Comparison of ENCODE assay signal across 8 mouse cellular contexts in genomic region chr3:87566066-87566465, GRCm38 (mm10). TPM values are rescaled to one million over a fixed set of nuclear protein-coding genes. Genes with fewer than 3 reads are reported as not detected.
DNase-seq lines count a peak whose midpoint lies in the region; ATAC-seq and TF ChIP-seq lines count a peak whose summit lies in the region.

No protein-coding gene starts in this region.

- H3K27ac ChIP-seq in intestine, postnatal 0 days (ENCODE audit: low read depth, low read length): no peak overlapping the region

- H3K4me1 ChIP-seq in intestine, postnatal 0 days (replicated peaks; ENCODE audit: control insufficient read depth, insufficient read depth, low read length): peaks cover 7% of the 10 kb centered on the region; the same call in 1 of the 2 replicates

- intact Hi-C loops in left cerebral cortex, postnatal 25 days (cut with DNase I): loop anchor here (5.0 kb wide), 1 partner anchor 51 kb away; the partner anchor contains the start of gene Arhgef11

- peak; percentile 98 for ATAC-seq in intestine, postnatal 0 days
- peak; percentile 42 for ATAC-seq in megakaryocyte-erythroid progenitor cell, adult 5-6 weeks (replicated peaks; ENCODE audit: low FRiP score, low TSS enrichment, poor library complexity, severe bottlenecking)

- no peak overlapping the region; the same call in 1 of the 2 replicates for H3K9ac ChIP-seq in intestine, postnatal 0 days (ENCODE audit: low read depth, low read length)

- 6% methylated on average over 4 of the region's 4 CpGs for WGBS in intestine, postnatal 0 days

- H3K27me3 ChIP-seq in intestine, postnatal 0 days (replicated peaks; ENCODE audit: control insufficient read depth, insufficient read depth, low read length): no peaks in the 10 kb centered on the region

- H3K4me3 ChIP-seq in intestine, postnatal 0 days (ENCODE audit: low read depth, low read length): no peak overlapping the region

- peak overlapping the region; percentile 44 for H3K4me2 ChIP-seq in intestine, postnatal 0 days (replicated peaks; ENCODE audit: low read depth)

- peak; percentile 20 to 21 for DNase-seq in spleen, adult 18-20 months
- DNase-seq in spleen, postnatal 14 days (ENCODE audit: low spot score in 2 of 2): no peak
- DNase-seq in embryo, embryonic 9.5 days (ENCODE audit: extremely low spot score): peak; percentile 80
- peak; percentile 99 for DNase-seq in heart, adult 11 months
- peak; percentile 88 to 96 for DNase-seq in left cerebral cortex, postnatal 25 days (ENCODE audit: low spot score in 2 of 2)
- DNase-seq in right cerebral cortex, postnatal 25 days: peak; percentile 85

- TF ChIP-seq CTCF in intestine, postnatal 0 days (IDR thresholded peaks at IDR 0.05; ENCODE audit: low read depth): peak; percentile 27; the same call in 1 of the 2 replicates

- no peaks in the 10 kb centered on the region for H3K9me3 ChIP-seq in intestine, postnatal 0 days (ENCODE audit: control insufficient read depth)

- no peaks in the 10 kb centered on the region for H3K36me3 ChIP-seq in intestine, postnatal 0 days (ENCODE audit: control insufficient read depth, insufficient read depth)

RNA-seq across cellular contexts. Expression of gene Etv3, which starts 40.9 kb away (rescaled TPM):
- 9.5 and 11.2 TPM in 2 replicates for polyA plus RNA-seq in intestine, postnatal 0 days (2015; fragmentation: Nextera tagmentation; extraction: Ambion mirVana)
- 10 to 100 TPM; 20.5 to 22.5 TPM for total RNA-seq in left cerebral cortex, postnatal 25 days (2021)
- 8.6 and 11.5 TPM in 2 replicates for total RNA-seq in megakaryocyte-erythroid progenitor cell, adult 5-6 weeks (2014; fragmentation: Nextera tagmentation)
- total RNA-seq in megakaryocyte-erythroid progenitor cell, adult 5-6 weeks (2017): 6.2 and 8.0 TPM in 2 replicates

RNA-seq across cellular contexts. Expression of gene Arhgef11, which starts 51.3 kb away (rescaled TPM):
- polyA plus RNA-seq in intestine, postnatal 0 days (2015; fragmentation: Nextera tagmentation; extraction: Ambion mirVana): 6.5 and 7.6 TPM in 2 replicates
- 10 to 100 TPM; 54.1 to 55.0 TPM for total RNA-seq in left cerebral cortex, postnatal 25 days (2021)
- 4.7 and 5.3 TPM in 2 replicates for total RNA-seq in megakaryocyte-erythroid progenitor cell, adult 5-6 weeks (2014; fragmentation: Nextera tagmentation)
- total RNA-seq in megakaryocyte-erythroid progenitor cell, adult 5-6 weeks (2017): 1.9 and 2.1 TPM in 2 replicates

Comparison
In these comparisons a context has a peak if more than half of its experiments do, and no peak if none do; other contexts are left out.
1. DNase-seq: peak in spleen, adult 18-20 months (2 of 2), embryo, embryonic 9.5 days (single experiment), heart, adult 11 months (single experiment), left cerebral cortex, postnatal 25 days (2 of 2) and right cerebral cortex, postnatal 25 days (single experiment); none in spleen, postnatal 14 days (0 of 2).
2. RNA of gene Arhgef11, which starts 51.3 kb away (total RNA-seq): 54.1 to 55.0 TPM in left cerebral cortex, postnatal 25 days; 1.9 to 5.3 TPM in megakaryocyte-erythroid progenitor cell, adult 5-6 weeks; every median in the first group is over 4 times any median in the second.